Mouse (Mus musculus): Measurements from ENCODE around the gene Vapa.

- no peak for TF ChIP-seq CTCF (conservative IDR thresholded peaks at IDR 0.05; ENCODE audit: low read length)
- no peak for TF ChIP-seq NANOG (IDR thresholded peaks at IDR 0.05; ENCODE audit: borderline replicate concordance, low read length)
These were observed 64.5 kb downstream of the Vapa start for GRCm38 (mm10) chr17:65548698-65549365.
